Mouse (Mus musculus) lung, embryonic 15.5 days (tissue): ENCODE data around the gene Lnx2. TPM values are rescaled to one million over a fixed set of nuclear protein-coding genes. Genes with fewer than 3 reads are reported as not detected.
A peak's percentile ranks its signal among the peaks of the same experiment; 100 is the strongest.

Experiments
- ATAC-seq: fragments of 200-750 bp; cut with Nextera tagmentation; 2 replicates; pipeline ENCODE4 v1.8.0; 2017; ENCODE audit warnings: moderate number of reproducible peaks, borderline replicate concordance; ENCODE audit not compliant: low FRiP score, low TSS enrichment; ENCODE audit errors: extremely low read depth
- H3K27ac ChIP-seq: fragments of 300-500 bp; sonication (generic); 2 replicates; pipeline ENCODE4 v1.5.1; 2015; ENCODE audit warnings: moderate library complexity, mild to moderate bottlenecking, inconsistent platforms
- H3K27me3 ChIP-seq: fragments of 300-500 bp; sonication (generic); 2 replicates; pipeline ENCODE4 v1.6.1; 2015; ENCODE audit warnings: inconsistent platforms
- H3K36me3 ChIP-seq: fragments of 300-500 bp; sonication (generic); 2 replicates; pipeline ENCODE4 v1.6.1; 2015; ENCODE audit warnings: inconsistent platforms
- H3K4me1 ChIP-seq: fragments of 300-500 bp; sonication (generic); 2 replicates; pipeline ENCODE4 v1.6.1; 2015; ENCODE audit warnings: inconsistent platforms
- H3K4me2 ChIP-seq: fragments of 300-500 bp; sonication (generic); 2 replicates; pipeline ENCODE4 v1.6.1; 2015; ENCODE audit warnings: inconsistent platforms, mild to moderate bottlenecking, moderate library complexity
- H3K4me3 ChIP-seq: fragments of 300-500 bp; sonication (generic); 2 replicates; pipeline ENCODE4 v1.5.1; 2015; ENCODE audit warnings: mild to moderate bottlenecking, inconsistent platforms
- H3K9ac ChIP-seq: fragments of 300-500 bp; sonication (generic); 2 replicates; pipeline ENCODE4 v1.6.1; 2015; ENCODE audit warnings: inconsistent platforms
- H3K9me3 ChIP-seq: fragments of 300-500 bp; sonication (generic); 2 replicates; pipeline ENCODE4 v1.6.1; 2016; ENCODE audit warnings: inconsistent platforms
- WGBS: fragments of 180-500 bp; shearing (Covaris S2); methylation state at CpG from one replicate; pipeline ENCODE4 v1.1.7; 2015; 5-methylcytosine and 5-hydroxymethylcytosine counted together
- polyA plus RNA-seq: library from polyadenylated mRNA; unstranded; fragments of >200 nt; fragmentation: Nextera tagmentation; extraction: Ambion mirVana; gene quantifications from 2 replicates; pipeline ENCODE4 v1.2.1, GENCODE M21; 2015

Gene Lnx2
- polyA plus RNA-seq, 1 experiment from 2014 or later, result 17.2 TPM

- no peak for ATAC-seq
- 95% methylated on average over 4 of the region's 4 CpGs for WGBS
- peaks cover 6% of the 10 kb centered on the region; the same call in 1 of the 2 replicates for H3K4me1 ChIP-seq
- no peak overlapping the region for H3K4me3 ChIP-seq
- H3K9ac ChIP-seq, result no peak overlapping the region
- no peak overlapping the region for H3K4me2 ChIP-seq
- no peaks in the 10 kb centered on the region for H3K9me3 ChIP-seq
- H3K27me3 ChIP-seq, result no peaks in the 10 kb centered on the region
- no peak overlapping the region for H3K27ac ChIP-seq
- peaks cover 9% of the 10 kb centered on the region; the same call in 1 of the 2 replicates for H3K36me3 ChIP-seq
Observed at GRCm38 (mm10) chr5:147096586-147096985, 20.2 kb upstream of the Lnx2 start.

- WGBS, result 67% methylated on average over 6 of the region's 6 CpGs
- Histone ChIP-seq H3K36me3 (0 out of 2 replicates have a peak, but pooled peaks cover 3% of the 10 kb centered on the region), H3K27ac (peak overlapping the region; percentile 34), H3K9me3 (no peaks in the 10 kb centered on the region), H3K4me1 (peaks cover 12% of the 10 kb centered on the region), H3K27me3 (no peaks in the 10 kb centered on the region), H3K4me3 (no peak overlapping the region), H3K4me2 (no peak overlapping the region), H3K9ac (no peak overlapping the region)
- ATAC-seq, result no peak
Observed at GRCm38 (mm10) chr5:147094296-147094695, 17.9 kb upstream of the Lnx2 start.

- WGBS, result 90% methylated on average over 7 of the region's 7 CpGs
Observed at GRCm38 (mm10) chr5:147092448-147092847, 16.1 kb upstream of the Lnx2 start.

GRCm38 (mm10) chr5:147090256-147090963, 14.0 kb upstream of the Lnx2 start:
- H3K4me3 ChIP-seq, result no peak overlapping the region
- H3K36me3 ChIP-seq, result no peaks in the 10 kb centered on the region
- no peak for ATAC-seq
- 79% methylated on average over 11 of the region's 11 CpGs for WGBS
- peaks cover 18% of the 10 kb centered on the region for H3K4me1 ChIP-seq
- no peak overlapping the region for H3K4me2 ChIP-seq
- H3K27me3 ChIP-seq, result no peaks in the 10 kb centered on the region
- no peak overlapping the region for H3K9ac ChIP-seq
- H3K9me3 ChIP-seq, result no peaks in the 10 kb centered on the region
- H3K27ac ChIP-seq, result no peak overlapping the region

More at GRCm38 (mm10) chr5:147092448-147092847, 16.1 kb upstream of the Lnx2 start:
- H3K4me2 ChIP-seq, result no peak overlapping the region
- no peak overlapping the region for H3K27ac ChIP-seq
- no peak overlapping the region for H3K9ac ChIP-seq
- no peaks in the 10 kb centered on the region for H3K27me3 ChIP-seq
- ATAC-seq, result no peak
- no peaks in the 10 kb centered on the region for H3K9me3 ChIP-seq
- H3K4me3 ChIP-seq, result no peak overlapping the region
- H3K36me3 ChIP-seq, result 0 out of 2 replicates have a peak, but pooled peaks cover 3% of the 10 kb centered on the region
- H3K4me1 ChIP-seq, result peaks cover 18% of the 10 kb centered on the region

- Histone ChIP-seq H3K36me3 (no peaks in the 10 kb centered on the region), H3K9ac (no peak overlapping the region), H3K27me3 (no peaks in the 10 kb centered on the region), H3K9me3 (no peaks in the 10 kb centered on the region), H3K4me1 (peaks cover 18% of the 10 kb centered on the region), H3K4me2 (no peak overlapping the region), H3K27ac (no peak overlapping the region), H3K4me3 (no peak overlapping the region)
- 70% methylated on average over 3 of the region's 3 CpGs for WGBS
- no peak for ATAC-seq
Observed at GRCm38 (mm10) chr5:147089836-147090235, 13.4 kb upstream of the Lnx2 start.

- peaks cover 9% of the 10 kb centered on the region; the same call in 1 of the 2 replicates for H3K36me3 ChIP-seq
- no peak for ATAC-seq
- no peak overlapping the region for H3K9ac ChIP-seq
- no peak overlapping the region for H3K4me3 ChIP-seq
- WGBS, result 89% methylated on average over 4 of the region's 4 CpGs
- no peaks in the 10 kb centered on the region for H3K9me3 ChIP-seq
- no peak overlapping the region for H3K4me2 ChIP-seq
- H3K27ac ChIP-seq, result no peak overlapping the region
- peaks cover 12% of the 10 kb centered on the region for H3K4me1 ChIP-seq
- no peaks in the 10 kb centered on the region for H3K27me3 ChIP-seq
Observed at GRCm38 (mm10) chr5:147086816-147087215, 10.4 kb upstream of the Lnx2 start.

- Histone ChIP-seq H3K4me2 (no peak overlapping the region), H3K4me3 (no peak overlapping the region), H3K27me3 (no peaks in the 10 kb centered on the region), H3K36me3 (peaks cover 9% of the 10 kb centered on the region; the same call in 1 of the 2 replicates), H3K27ac (no peak overlapping the region), H3K4me1 (peaks cover 12% of the 10 kb centered on the region), H3K9ac (no peak overlapping the region), H3K9me3 (no peaks in the 10 kb centered on the region)
- ATAC-seq, result no peak
- whole genome bisulfite sequencing, result 73% methylated on average over 9 of the region's 9 CpGs
Observed at GRCm38 (mm10) chr5:147085201-147085894, 9.0 kb upstream of the Lnx2 start.

- no peak for ATAC-seq
- Histone ChIP-seq H3K4me3 (peak overlapping the region; percentile 96), H3K27ac (peak overlapping the region; percentile 99; the same call in 1 of the 2 replicates), H3K4me1 (peaks cover 36% of the 10 kb centered on the region), H3K4me2 (peak overlapping the region; percentile 93), H3K9me3 (no peaks in the 10 kb centered on the region), H3K27me3 (no peaks in the 10 kb centered on the region), H3K9ac (peak overlapping the region; percentile 82), H3K36me3 (peaks cover 13% of the 10 kb centered on the region; the same call in 1 of the 2 replicates)
- 28% methylated on average over 11 of the region's 11 CpGs for WGBS
Observed at GRCm38 (mm10) chr5:147078110-147078900, 1.9 kb upstream of the Lnx2 start.

- H3K9ac ChIP-seq, result peak overlapping the region; percentile 82
- H3K27me3 ChIP-seq, result no peaks in the 10 kb centered on the region
- peaks cover 42% of the 10 kb centered on the region for H3K4me1 ChIP-seq
- peak overlapping the region; percentile 99 for H3K27ac ChIP-seq
- WGBS, result under 1% methylated on average over 57 of the region's 57 CpGs
- peak; percentile 70 for ATAC-seq
- H3K4me2 ChIP-seq, result peak overlapping the region; percentile 93
- no peaks in the 10 kb centered on the region for H3K9me3 ChIP-seq
- peak overlapping the region; percentile 96 for H3K4me3 ChIP-seq
- H3K36me3 ChIP-seq, result peaks cover 10% of the 10 kb centered on the region; the same call in 1 of the 2 replicates
Observed at GRCm38 (mm10) chr5:147077305-147078034, 1.1 kb upstream of the Lnx2 start.

- Histone ChIP-seq H3K4me1 (peaks cover 48% of the 10 kb centered on the region), H3K9ac (peak within 1 kb of the TSS; percentile 94), H3K4me3 (peak within 1 kb of the TSS; percentile 96), H3K27me3 (no peaks in the 10 kb centered on the region), H3K4me2 (peak within 1 kb of the TSS; percentile 93), H3K27ac (peak within 1 kb of the TSS; percentile 99), H3K36me3 (0 out of 2 replicates have a peak, but pooled peaks cover 9% of the 10 kb centered on the region), H3K9me3 (no peaks in the 10 kb centered on the region)
- peak; percentile 28 for ATAC-seq
- WGBS, result under 1% methylated on average over 17 of the region's 17 CpGs
Observed at GRCm38 (mm10) chr5:147076799-147077165, 396 bp upstream of the Lnx2 start, which contains the start of gene Polr1d. Polr1d (plus strand) TSS chr5:147077050.
